Mouse (Mus musculus) kidney, embryonic 14.5 days (tissue): ENCODE results near the gene Serinc2. TPM values are rescaled to one million over a fixed set of nuclear protein-coding genes. Genes with fewer than 3 reads are reported as not detected.

ENCODE experiments used
- ATAC-seq: fragments of 200-750 bp; cut with Nextera tagmentation; 2 replicates; pipeline ENCODE4 v1.8.0; 2017; ENCODE audit warnings: moderate number of reproducible peaks, mild to moderate bottlenecking, moderate TSS enrichment, moderate library complexity; ENCODE audit not compliant: low FRiP score, low TSS enrichment
- H3K27ac ChIP-seq: fragments of 300-500 bp; sonication (generic); 2 replicates; pipeline ENCODE4 v1.5.1; 2014; ENCODE audit warnings: low read depth, mild to moderate bottlenecking, low read length, moderate library complexity, mixed read lengths
- H3K27me3 ChIP-seq: fragments of 300-500 bp; sonication (generic); 2 replicates; pipeline ENCODE4 v1.6.1; 2014; ENCODE audit warnings: mild to moderate bottlenecking, low read length; ENCODE audit not compliant: control insufficient read depth, insufficient read depth
- H3K36me3 ChIP-seq: fragments of 300-500 bp; sonication (generic); 2 replicates; pipeline ENCODE4 v1.6.1; 2014; ENCODE audit warnings: low read length, mixed read lengths; ENCODE audit not compliant: control insufficient read depth, insufficient read depth
- H3K4me1 ChIP-seq: fragments of 300-500 bp; sonication (generic); 2 replicates; pipeline ENCODE4 v1.6.1; 2014; ENCODE audit warnings: low read length, mixed read lengths; ENCODE audit not compliant: control insufficient read depth, insufficient read depth
- H3K4me2 ChIP-seq: fragments of 300-500 bp; sonication (generic); replicated peaks from 2 replicates; pipeline ENCODE4 v1.6.1; 2014; ENCODE audit warnings: low read depth, mild to moderate bottlenecking, low read length
- H3K4me3 ChIP-seq: fragments of 300-500 bp; sonication (generic); 2 replicates; pipeline ENCODE4 v1.5.1; 2014; ENCODE audit warnings: mild to moderate bottlenecking, low read length
- H3K9ac ChIP-seq: fragments of 300-500 bp; sonication (generic); 2 replicates; pipeline ENCODE4 v1.6.1; 2014; ENCODE audit warnings: low read depth, mild to moderate bottlenecking, low read length, moderate library complexity
- H3K9me3 ChIP-seq: fragments of 300-500 bp; sonication (generic); 2 replicates; pipeline ENCODE4 v1.6.1; 2016; ENCODE audit warnings: low read length; ENCODE audit not compliant: control insufficient read depth
- WGBS: fragments of 180-500 bp; shearing (Covaris S2); extraction: QIAGEN DNeasy Blood & Tissue Kit; methylation state at CpG from one replicate; pipeline ENCODE4 v1.1.7; 2014; 5-methylcytosine and 5-hydroxymethylcytosine counted together
- polyA plus RNA-seq: library from polyadenylated mRNA; unstranded; fragments of >200 nt; fragmentation: Nextera tagmentation; extraction: Ambion mirVana; gene quantifications from 2 replicates; pipeline ENCODE4 v1.2.1, GENCODE M21; 2014

Serinc2 gene
- polyA plus RNA-seq, 1 experiment from 2014 or later, result 44.9 TPM

GRCm38 (mm10) chr4:130274346-130275015 lies 4.5 kb downstream of the Serinc2 start:
- Histone ChIP-seq H3K9me3 (no peaks in the 10 kb centered on the region), H3K27me3 (peaks cover 29% of the 10 kb centered on the region), H3K4me2 (peak overlapping the region; percentile 75), H3K9ac (peak overlapping the region; percentile 60), H3K4me1 (0 out of 2 replicates have a peak, but pooled peaks cover 10% of the 10 kb centered on the region), H3K4me3 (peak overlapping the region; percentile 51), H3K36me3 (no peaks in the 10 kb centered on the region), H3K27ac (peak overlapping the region; percentile 42)
- ATAC-seq, result peak; percentile 53
- WGBS, result under 1% methylated on average over 29 of the region's 29 CpGs

- WGBS, result 8% methylated on average over 11 of the region's 12 CpGs
- Histone ChIP-seq H3K27ac (peak overlapping the region; percentile 42), H3K27me3 (peaks cover 23% of the 10 kb centered on the region), H3K9me3 (no peaks in the 10 kb centered on the region), H3K4me2 (peak overlapping the region; percentile 75), H3K36me3 (no peaks in the 10 kb centered on the region), H3K4me1 (0 out of 2 replicates have a peak, but pooled peaks cover 10% of the 10 kb centered on the region), H3K4me3 (peak overlapping the region; percentile 51), H3K9ac (peak overlapping the region; percentile 60)
- peak; percentile 29; the same call in 1 of the 2 replicates for ATAC-seq
Measured at GRCm38 (mm10) chr4:130273698-130274345, 5.2 kb downstream of the Serinc2 start.

GRCm38 (mm10) chr4:130270611-130271347 lies 8.2 kb downstream of the Serinc2 start:
- Histone ChIP-seq H3K36me3 (no peaks in the 10 kb centered on the region), H3K27ac (no peak overlapping the region), H3K4me2 (no peak overlapping the region), H3K4me1 (0 out of 2 replicates have a peak, but pooled peaks cover 10% of the 10 kb centered on the region), H3K9me3 (no peaks in the 10 kb centered on the region), H3K27me3 (peaks cover 7% of the 10 kb centered on the region), H3K9ac (no peak overlapping the region), H3K4me3 (no peak overlapping the region)
- WGBS, result 85% methylated on average over 6 of the region's 6 CpGs
- ATAC-seq, result no peak

- no peak overlapping the region for H3K4me2 ChIP-seq
- H3K36me3 ChIP-seq, result no peaks in the 10 kb centered on the region
- no peak overlapping the region for H3K9ac ChIP-seq
- peaks cover under 1% of the 10 kb centered on the region for H3K27me3 ChIP-seq
- 84% methylated on average over 8 of the region's 8 CpGs for WGBS
- H3K9me3 ChIP-seq, result no peaks in the 10 kb centered on the region
- 0 out of 2 replicates have a peak, but pooled peaks cover 10% of the 10 kb centered on the region for H3K4me1 ChIP-seq
- H3K4me3 ChIP-seq, result no peak overlapping the region
- no peak for ATAC-seq
- H3K27ac ChIP-seq, result no peak overlapping the region
Measured at GRCm38 (mm10) chr4:130270089-130270488, 8.9 kb downstream of the Serinc2 start.

- no peak overlapping the region for H3K9ac ChIP-seq
- WGBS, result 89% methylated on average over 10 of the region's 10 CpGs
Measured at GRCm38 (mm10) chr4:130268736-130269135, 10.3 kb downstream of the Serinc2 start.

DNA sequence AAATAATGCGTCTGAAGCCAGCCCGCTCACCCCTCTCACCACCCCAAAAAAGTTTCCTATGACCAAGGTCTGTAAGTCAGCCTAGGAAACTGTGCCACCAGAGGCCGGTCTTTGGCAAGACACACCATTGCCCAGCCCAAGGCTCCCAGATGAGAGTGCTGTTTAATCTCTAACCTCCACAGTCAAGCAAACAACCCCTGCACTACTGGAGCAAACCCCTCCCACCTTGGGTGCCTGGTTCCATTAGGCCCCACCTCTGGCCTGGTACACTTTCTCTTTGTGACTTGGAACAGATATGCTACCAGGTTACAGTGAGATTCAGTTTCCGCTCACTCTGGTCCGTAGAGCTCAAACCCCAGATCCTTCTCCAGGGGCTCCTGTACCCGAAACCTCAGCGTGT lies 11.9 kb downstream of the Serinc2 start:
- Histone ChIP-seq H3K9ac (no peak overlapping the region), H3K4me2 (no peak overlapping the region), H3K9me3 (no peaks in the 10 kb centered on the region), H3K4me3 (no peak overlapping the region), H3K4me1 (peaks cover 12% of the 10 kb centered on the region), H3K27ac (no peak overlapping the region), H3K36me3 (0 out of 2 replicates have a peak, but pooled peaks cover 1% of the 10 kb centered on the region), H3K27me3 (no peaks in the 10 kb centered on the region)
- 79% methylated on average over 7 of the region's 7 CpGs for WGBS
- ATAC-seq, result no peak

More at GRCm38 (mm10) chr4:130268736-130269135, 10.3 kb downstream of the Serinc2 start:
- Histone ChIP-seq H3K9me3 (no peaks in the 10 kb centered on the region), H3K36me3 (no peaks in the 10 kb centered on the region), H3K4me2 (no peak overlapping the region), H3K4me3 (no peak overlapping the region), H3K4me1 (peaks cover 15% of the 10 kb centered on the region), H3K27ac (no peak overlapping the region), H3K27me3 (no peaks in the 10 kb centered on the region)
- ATAC-seq, result no peak

- H3K9me3 ChIP-seq, result no peaks in the 10 kb centered on the region
- no peak overlapping the region for H3K4me3 ChIP-seq
- no peak overlapping the region for H3K9ac ChIP-seq
- 0 out of 2 replicates have a peak overlapping the region, but pooled peaks have one; percentile 8 for H3K4me2 ChIP-seq
- ATAC-seq, result no peak
- 54% methylated on average over 9 of the region's 9 CpGs for WGBS
- no peaks in the 10 kb centered on the region for H3K27me3 ChIP-seq
- H3K36me3 ChIP-seq, result 0 out of 2 replicates have a peak, but pooled peaks cover 2% of the 10 kb centered on the region
- H3K27ac ChIP-seq, result no peak overlapping the region
- H3K4me1 ChIP-seq, result peaks cover 12% of the 10 kb centered on the region
Measured at GRCm38 (mm10) chr4:130266601-130267000, 12.4 kb downstream of the Serinc2 start.

- peak overlapping the region; percentile 5; the same call in 1 of the 2 replicates for H3K4me2 ChIP-seq
- H3K36me3 ChIP-seq, result 0 out of 2 replicates have a peak, but pooled peaks cover 2% of the 10 kb centered on the region
- 21% methylated on average over 24 of the region's 24 CpGs for WGBS
- no peak overlapping the region for H3K4me3 ChIP-seq
- H3K27me3 ChIP-seq, result no peaks in the 10 kb centered on the region
- no peak overlapping the region for H3K9ac ChIP-seq
- no peaks in the 10 kb centered on the region for H3K9me3 ChIP-seq
- no peak overlapping the region for H3K27ac ChIP-seq
- peaks cover 12% of the 10 kb centered on the region for H3K4me1 ChIP-seq
- ATAC-seq, result peak; percentile 56
Measured at GRCm38 (mm10) chr4:130264698-130265349, 14.2 kb downstream of the Serinc2 start.
